Mouse (Mus musculus): ENCODE measurements around the gene Oard1. TPM values are rescaled to one million over a fixed set of nuclear protein-coding genes. Genes with fewer than 3 reads are reported as not detected.

The Oard1 gene
- total RNA-seq, 2 experiments from 2014 or later, result 40.3 to 52.8 TPM

- ATAC-seq (ENCODE audit: poor library complexity, severe bottlenecking), result no peak
Observed at GRCm38 (mm10) chr17:48433689-48434330, 24.0 kb downstream of the Oard1 start.

GRCm38 (mm10) chr17:48434479-48434878 is 24.7 kb downstream of the Oard1 start:
- no peak for ATAC-seq (ENCODE audit: poor library complexity, severe bottlenecking)

- ATAC-seq (ENCODE audit: poor library complexity, severe bottlenecking), result no peak
Observed at GRCm38 (mm10) chr17:48436487-48436886, 26.7 kb downstream of the Oard1 start.

- ATAC-seq (ENCODE audit: poor library complexity, severe bottlenecking), result no peak
Observed at GRCm38 (mm10) chr17:48437421-48437911, 27.7 kb downstream of the Oard1 start.

GRCm38 (mm10) chr17:48442745-48443457 is 33.1 kb downstream of the Oard1 start:
- ATAC-seq (ENCODE audit: poor library complexity, severe bottlenecking), result no peak

- ATAC-seq (ENCODE audit: poor library complexity, severe bottlenecking), result no peak
Observed at GRCm38 (mm10) chr17:48443542-48444145, 33.8 kb downstream of the Oard1 start.

- ATAC-seq (ENCODE audit: poor library complexity, severe bottlenecking), result no peak
Observed at GRCm38 (mm10) chr17:48447675-48448074, 37.9 kb downstream of the Oard1 start.

GRCm38 (mm10) chr17:48450666-48451352 is 41.0 kb downstream of the Oard1 start:
- ATAC-seq (ENCODE audit: poor library complexity, severe bottlenecking), result peak; percentile 69

- peak; percentile 28; the same call in 1 of the 2 replicates for ATAC-seq (ENCODE audit: poor library complexity, severe bottlenecking)
Observed at GRCm38 (mm10) chr17:48451353-48451675, 41.5 kb downstream of the Oard1 start, which contains the start of gene Tspo2. Gene Tspo2 (minus strand): TSS chr17:48451522.

GRCm38 (mm10) chr17:48451753-48452444 is 42.1 kb downstream of the Oard1 start:
- 0 out of 2 replicates have a peak, but pooled peaks have one; percentile 4 for ATAC-seq (ENCODE audit: poor library complexity, severe bottlenecking)

GRCm38 (mm10) chr17:48453489-48453888 is 43.7 kb downstream of the Oard1 start:
- no peak for ATAC-seq (ENCODE audit: poor library complexity, severe bottlenecking)

- ATAC-seq (ENCODE audit: poor library complexity, severe bottlenecking), result no peak
Observed at GRCm38 (mm10) chr17:48454190-48454589, 44.4 kb downstream of the Oard1 start.

GRCm38 (mm10) chr17:48454688-48455087 is 44.9 kb downstream of the Oard1 start, which contains the start of gene Unc5cl:
Gene Unc5cl (plus strand): TSS chr17:48454901.
- no peak for ATAC-seq (ENCODE audit: poor library complexity, severe bottlenecking)

- no peak for ATAC-seq (ENCODE audit: poor library complexity, severe bottlenecking)
Observed at GRCm38 (mm10) chr17:48455955-48456354, 46.1 kb downstream of the Oard1 start.

GRCm38 (mm10) chr17:48457971-48458653 is 48.3 kb downstream of the Oard1 start:
- peak; percentile 79 for ATAC-seq (ENCODE audit: poor library complexity, severe bottlenecking)

- peak; percentile 45 for ATAC-seq (ENCODE audit: poor library complexity, severe bottlenecking)
Observed at GRCm38 (mm10) chr17:48462096-48462495, 52.3 kb downstream of the Oard1 start.

GRCm38 (mm10) chr17:48463391-48463790 is 53.6 kb downstream of the Oard1 start:
- no peak for ATAC-seq (ENCODE audit: poor library complexity, severe bottlenecking)

All from megakaryocyte, adult 5-6 weeks (primary cell).